10 mouse cellular contexts compared by ENCODE assay signal in genomic region chr1:119049812-119050615, GRCm38 (mm10). TPM values are rescaled to one million over a fixed set of nuclear protein-coding genes. Genes with fewer than 3 reads are reported as not detected.
DNase-seq lines count a peak whose midpoint lies in the region; ATAC-seq lines count a peak whose summit lies in the region.
"Had no signal": no experiment of that assay in that cellular context is flagged by ENCODE, and none has a peak within 500 bp of the region (broad histone marks: within the 10 kb centered on the region; RNA-seq: fewer than 3 reads in every experiment).

No protein-coding gene starts in this region.

- peak overlapping the region; percentile 72 for H3K4me3 ChIP-seq in limb, embryonic 12.5 days (replicated peaks)
- H3K4me3 ChIP-seq in stomach, embryonic 16.5 days (replicated peaks; ENCODE audit: low read length) = no peak overlapping the region

- no peaks in the 10 kb centered on the region; the same call in 1 of the 2 replicates for H3K36me3 ChIP-seq in limb, embryonic 12.5 days
- H3K36me3 ChIP-seq in stomach, embryonic 16.5 days (ENCODE audit: control insufficient read depth, insufficient read depth, low read length) = no peaks in the 10 kb centered on the region

- peak overlapping the region; percentile 71 for H3K4me2 ChIP-seq in limb, embryonic 12.5 days
- H3K4me2 ChIP-seq in stomach, embryonic 16.5 days (ENCODE audit: low read depth, low read length) = peak overlapping the region; percentile 88

- DNase-seq in cerebellum, postnatal 10 days = peak; percentile 20 to 46
- DNase-seq in cerebellum, adult 18-20 months = no peak
- peak; percentile 31 to 43 for DNase-seq in right cerebral cortex, postnatal 10 days (ENCODE audit: low spot score in 2 of 2)
- no peak for DNase-seq in right cerebral cortex, postnatal 25 days
- no peak for DNase-seq in adrenal gland, adult 8-10 months
- no peak for DNase-seq in adrenal gland, adult 2 months
- DNase-seq: lung, postnatal 10 days had no signal

- peaks cover 57% of the 10 kb centered on the region for H3K4me1 ChIP-seq in limb, embryonic 12.5 days (replicated peaks)
- peaks cover 39% of the 10 kb centered on the region for H3K4me1 ChIP-seq in stomach, embryonic 16.5 days (ENCODE audit: control insufficient read depth, insufficient read depth, low read length)

- H3K9ac ChIP-seq in limb, embryonic 12.5 days (replicated peaks) = peak overlapping the region; percentile 89
- H3K9ac ChIP-seq in stomach, embryonic 16.5 days (ENCODE audit: low read length) = 0 out of 2 replicates have a peak overlapping the region, but pooled peaks have one; percentile 35

- H3K27me3 ChIP-seq in limb, embryonic 12.5 days = 0 out of 2 replicates have a peak, but pooled peaks cover 3% of the 10 kb centered on the region
- H3K27me3 ChIP-seq in stomach, embryonic 16.5 days (ENCODE audit: control insufficient read depth, insufficient read depth, low read length) = peaks cover 21% of the 10 kb centered on the region

- 10% methylated on average over 10 of the region's 10 CpGs for WGBS in limb, embryonic 12.5 days
- whole genome bisulfite sequencing in stomach, embryonic 16.5 days = 32% methylated on average over 10 of the region's 10 CpGs

- H3K9me3 ChIP-seq in limb, embryonic 12.5 days = no peaks in the 10 kb centered on the region
- no peaks in the 10 kb centered on the region for H3K9me3 ChIP-seq in stomach, embryonic 16.5 days (replicated peaks; ENCODE audit: control insufficient read depth, low read length)

- peak overlapping the region; percentile 75 for H3K27ac ChIP-seq in limb, embryonic 12.5 days
- H3K27ac ChIP-seq in stomach, embryonic 16.5 days (ENCODE audit: low read length) = peak overlapping the region; percentile 94; the same call in 1 of the 2 replicates

- ATAC-seq in limb, embryonic 12.5 days (ENCODE audit: insufficient number of reproducible peaks, insufficient read depth, low FRiP score, low TSS enrichment, low read depth) = no peak
- ATAC-seq in stomach, embryonic 16.5 days (ENCODE audit: insufficient read depth, low FRiP score) = no peak

RNA-seq across cellular contexts. Expression of gene Gli2, which starts 3.4 kb away (rescaled TPM):
- polyA plus RNA-seq in limb, embryonic 12.5 days (2016; fragmentation: Nextera tagmentation; extraction: Ambion mirVana) = 14.2 and 18.2 TPM in 2 replicates
- 8.5 and 9.7 TPM in 2 replicates for polyA plus RNA-seq in stomach, embryonic 16.5 days (2015; fragmentation: Nextera tagmentation; extraction: Ambion mirVana)
- 1 to 10 TPM in 3 of 4 experiments, under 1 TPM in 1; 0.91 to 1.9 (median 1.3) TPM for total RNA-seq in adrenal gland, adult 8-10 months (2022)
- 1 to 10 TPM; 1.0 to 1.5 TPM for total RNA-seq in adrenal gland, adult 2 months (2021)
- polyA plus RNA-seq in adrenal gland, adult 2 months (2012; rRNA removed) = 1.2 and 1.6 TPM in 2 replicates
- total RNA-seq: hematopoietic stem cell, adult 5-6 weeks had no signal

Comparison
In these comparisons a context has a peak if more than half of its experiments do, and no peak if none do; other contexts are left out.
1. DNase-seq: peak in cerebellum, postnatal 10 days (2 of 2) and right cerebral cortex, postnatal 10 days (2 of 2); none in cerebellum, adult 18-20 months (0 of 2), right cerebral cortex, postnatal 25 days (single experiment), adrenal gland, adult 8-10 months (single experiment) and adrenal gland, adult 2 months (single experiment).